Comparison of ENCODE assay signal across 8 mouse cellular contexts in the genomic region with DNA sequence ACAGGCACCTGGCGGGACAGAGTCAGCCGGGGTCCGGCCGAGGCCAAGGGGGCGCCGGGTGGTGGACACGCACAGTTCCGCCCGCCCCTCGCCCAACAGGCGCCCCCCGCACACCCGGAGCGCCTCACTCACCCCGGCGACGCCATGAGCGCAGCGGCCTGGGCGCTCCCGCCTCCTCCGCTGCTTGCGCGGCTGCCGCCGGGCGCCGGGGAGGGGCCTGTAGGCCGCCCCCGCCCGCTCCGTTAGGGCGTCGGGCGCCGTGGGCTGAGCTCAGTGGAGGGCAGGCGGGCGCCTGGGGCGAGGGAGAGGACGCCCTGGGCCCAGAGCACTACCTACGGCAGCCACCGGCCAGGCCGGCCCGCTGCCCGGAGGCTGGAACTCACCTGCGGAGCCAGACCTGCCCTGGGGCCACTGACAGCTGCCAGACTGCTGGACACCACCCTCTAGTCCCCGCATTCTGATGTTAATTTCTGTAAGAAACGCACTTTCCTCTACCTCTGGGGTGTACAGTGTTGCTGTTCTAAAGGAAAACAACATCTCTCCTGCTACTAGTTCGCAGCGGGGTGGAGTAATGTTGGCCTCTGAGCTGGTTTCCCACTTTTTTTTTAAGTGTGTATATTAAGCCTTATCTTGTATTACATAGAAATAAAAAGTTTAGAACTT. TPM values are rescaled to one million over a fixed set of nuclear protein-coding genes. Genes with fewer than 3 reads are reported as not detected.
DNase-seq lines count a peak whose midpoint lies in the region; ATAC-seq lines count a peak whose summit lies in the region.

No protein-coding gene starts in this region.

- WGBS in hindbrain, embryonic 13.5 days = under 1% methylated on average over 36 of the region's 50 CpGs

- H3K4me1 ChIP-seq in hindbrain, embryonic 13.5 days (replicated peaks) = peaks cover 12% of the 10 kb centered on the region

- peak overlapping the region; percentile 77 for H3K27ac ChIP-seq in hindbrain, embryonic 13.5 days

- H3K27me3 ChIP-seq in hindbrain, embryonic 13.5 days = no peaks in the 10 kb centered on the region

- DNase-seq in T-cell, adult 2 months (ENCODE audit: low spot score) = peak; percentile 81
- peak; percentile 76 to 77 for DNase-seq in cerebellum, postnatal 10 days
- DNase-seq in frontal cortex, postnatal 25 days (ENCODE audit: low spot score in 2 of 2) = peak; percentile 45 to 57
- peak; percentile 67 to 83 for DNase-seq in left cerebral cortex, adult 18-20 months (ENCODE audit: low spot score in 2 of 2)
- DNase-seq in lung, postnatal 36 days = peak; percentile 85
- DNase-seq in retina, embryonic 14.5 days (ENCODE audit: low spot score) = peak; percentile 72
- DNase-seq in thymus, postnatal 25 days = peak; percentile 84

- peak overlapping the region; percentile 93 for H3K4me3 ChIP-seq in hindbrain, embryonic 13.5 days

- H3K9ac ChIP-seq in hindbrain, embryonic 13.5 days = peak overlapping the region; percentile 98

- H3K36me3 ChIP-seq in hindbrain, embryonic 13.5 days = no peaks in the 10 kb centered on the region

- ATAC-seq in hindbrain, embryonic 13.5 days (ENCODE audit: low FRiP score) = peak; percentile 93

- peak overlapping the region; percentile 94 for H3K4me2 ChIP-seq in hindbrain, embryonic 13.5 days

- H3K9me3 ChIP-seq in hindbrain, embryonic 13.5 days = no peaks in the 10 kb centered on the region

RNA-seq across cellular contexts. Expression of gene Urgcp, which starts 21.1 kb away (rescaled TPM):
- 29.0 and 30.1 TPM in 2 replicates for polyA plus RNA-seq in hindbrain, embryonic 13.5 days (2015; fragmentation: Nextera tagmentation; extraction: Ambion mirVana)
- 10 to 100 TPM; 64.2 to 78.5 TPM for total RNA-seq in left cerebral cortex, adult 18-20 months (2021)

RNA-seq across cellular contexts. Expression of gene Mrps24, which starts 25.6 kb away (rescaled TPM):
- 171 and 172 TPM in 2 replicates for polyA plus RNA-seq in hindbrain, embryonic 13.5 days (2015; fragmentation: Nextera tagmentation; extraction: Ambion mirVana)
- 10 to 100 TPM; 65.5 to 65.9 TPM for total RNA-seq in left cerebral cortex, adult 18-20 months (2021)

RNA-seq across cellular contexts. Expression of gene Dbnl, which starts 47.2 kb away (rescaled TPM):
- polyA plus RNA-seq in hindbrain, embryonic 13.5 days (2015; fragmentation: Nextera tagmentation; extraction: Ambion mirVana) = 142 and 149 TPM in 2 replicates
- 10 to 100 TPM; 69.0 to 70.5 TPM for total RNA-seq in left cerebral cortex, adult 18-20 months (2021)

Comparison
In these comparisons a context has a peak if more than half of its experiments do, and no peak if none do; other contexts are left out.
1. Peak in every context shown above with its lines: DNase-seq, ATAC-seq, H3K4me3 ChIP-seq and H3K27ac ChIP-seq.